Comparison of ENCODE assay signal across 10 mouse cellular contexts in genomic region chr7:18883991-18884744, GRCm38 (mm10). TPM values are rescaled to one million over a fixed set of nuclear protein-coding genes. Genes with fewer than 3 reads are reported as not detected.
DNase-seq lines count a peak whose midpoint lies in the region; ATAC-seq lines count a peak whose summit lies in the region.
"Had no signal": no experiment of that assay in that cellular context is flagged by ENCODE, and none has a peak within 500 bp of the region (broad histone marks: within the 10 kb centered on the region; RNA-seq: fewer than 3 reads in every experiment).

No protein-coding gene starts in this region.

- 52% methylated on average over 9 of the region's 9 CpGs for WGBS in heart, embryonic 12.5 days
- WGBS in intestine, embryonic 16.5 days: 41% methylated on average over 9 of the region's 9 CpGs

- H3K27me3 ChIP-seq in heart, embryonic 12.5 days (replicated peaks): no peaks in the 10 kb centered on the region
- H3K27me3 ChIP-seq in intestine, embryonic 16.5 days (replicated peaks; ENCODE audit: control insufficient read depth, insufficient read depth, low read length): no peaks in the 10 kb centered on the region

- no peak overlapping the region for H3K4me2 ChIP-seq in heart, embryonic 12.5 days
- peak overlapping the region; percentile 41 for H3K4me2 ChIP-seq in intestine, embryonic 16.5 days (ENCODE audit: low read depth, low read length)

- H3K27ac ChIP-seq in heart, embryonic 12.5 days (ENCODE audit: poor library complexity, severe bottlenecking): no peak overlapping the region
- peak overlapping the region; percentile 85 for H3K27ac ChIP-seq in intestine, embryonic 16.5 days (ENCODE audit: low read length)

- no peaks in the 10 kb centered on the region for H3K9me3 ChIP-seq in heart, embryonic 12.5 days (replicated peaks)
- no peaks in the 10 kb centered on the region for H3K9me3 ChIP-seq in intestine, embryonic 16.5 days (ENCODE audit: control insufficient read depth, low read length)
- H3K9me3 ChIP-seq: G1E had no signal

- DNase-seq in heart, adult 8-10 months (ENCODE audit: low spot score): no peak
- DNase-seq in CD4-positive, CD25-positive, alpha-beta regulatory T cell, adult 2 months (ENCODE audit: low read depth, low spot score): peak; percentile 60
- DNase-seq in lung, postnatal 4 days: peak; percentile 62 to 77
- DNase-seq in thymus, adult 18-20 months: no peak
- no peak for DNase-seq in kidney, adult 11 months
- DNase-seq: gastrocnemius, postnatal 10 days had no signal

- H3K36me3 ChIP-seq in heart, embryonic 12.5 days: 0 out of 2 replicates have a peak, but pooled peaks cover 5% of the 10 kb centered on the region
- no peaks in the 10 kb centered on the region for H3K36me3 ChIP-seq in intestine, embryonic 16.5 days (ENCODE audit: control insufficient read depth, insufficient read depth, low read length)
- H3K36me3 ChIP-seq: G1E had no signal

- H3K9ac ChIP-seq in heart, embryonic 12.5 days: no peak overlapping the region
- peak overlapping the region; percentile 65 for H3K9ac ChIP-seq in intestine, embryonic 16.5 days (ENCODE audit: low read depth, low read length)

- no peaks in the 10 kb centered on the region for H3K4me1 ChIP-seq in heart, embryonic 12.5 days (replicated peaks)
- H3K4me1 ChIP-seq in intestine, embryonic 16.5 days (ENCODE audit: control insufficient read depth, insufficient read depth, low read length): peaks cover 9% of the 10 kb centered on the region

- peak; percentile 52; the same call in 1 of the 2 replicates for ATAC-seq in heart, embryonic 12.5 days (ENCODE audit: insufficient number of reproducible peaks, low FRiP score)
- ATAC-seq in intestine, embryonic 16.5 days: peak; percentile 96
- no peak for ATAC-seq in erythroid progenitor cell, adult 5-6 weeks (replicated peaks; ENCODE audit: low FRiP score, poor library complexity, severe bottlenecking)

- H3K4me3 ChIP-seq in heart, embryonic 12.5 days: no peak overlapping the region
- H3K4me3 ChIP-seq in intestine, embryonic 16.5 days (ENCODE audit: low read length): peak overlapping the region; percentile 40

RNA-seq across cellular contexts. Expression of gene Pglyrp1, which starts 13.0 kb away (rescaled TPM):
- 0.83 and 0.96 TPM in 2 replicates for polyA plus RNA-seq in heart, embryonic 12.5 days (2016; fragmentation: Nextera tagmentation; extraction: Ambion mirVana)
- 1 to 10 TPM; 1.1 to 6.7 (median 1.6) TPM for total RNA-seq in heart, adult 8-10 months (2022)
- polyA plus RNA-seq in intestine, embryonic 16.5 days (2015; fragmentation: Nextera tagmentation; extraction: Ambion mirVana): 101 and 106 TPM in 2 replicates
- total RNA-seq in erythroid progenitor cell, adult 5-6 weeks (2015; ENCODE audit: low replicate concordance): 151 and 220 TPM in 2 replicates
- 10.8 and 18.9 TPM in 2 replicates for total RNA-seq in erythroid progenitor cell, adult 5-6 weeks (2017; ENCODE audit: low replicate concordance)
- total RNA-seq: G1E had no signal
- polyA plus RNA-seq: G1E had no signal

RNA-seq across cellular contexts. Expression of gene Ccdc61, which starts 26.0 kb away (rescaled TPM):
- 23.3 and 24.0 TPM in 2 replicates for polyA plus RNA-seq in heart, embryonic 12.5 days (2016; fragmentation: Nextera tagmentation; extraction: Ambion mirVana)
- 10 to 100 TPM in 1 of 4 experiments, 1 to 10 TPM in 3; 7.4 to 10.7 (median 8.9) TPM for total RNA-seq in heart, adult 8-10 months (2022)
- polyA plus RNA-seq in intestine, embryonic 16.5 days (2015; fragmentation: Nextera tagmentation; extraction: Ambion mirVana): 23.7 and 24.7 TPM in 2 replicates
- total RNA-seq in erythroid progenitor cell, adult 5-6 weeks (2015; ENCODE audit: low replicate concordance): 10.1 and 19.8 TPM in 2 replicates
- total RNA-seq in erythroid progenitor cell, adult 5-6 weeks (2017; ENCODE audit: low replicate concordance): 1.7 and 4.6 TPM in 2 replicates

RNA-seq across cellular contexts. Expression of gene Nova2, which starts 41.5 kb away (rescaled TPM):
- polyA plus RNA-seq in heart, embryonic 12.5 days (2016; fragmentation: Nextera tagmentation; extraction: Ambion mirVana): 0.60 and 0.64 TPM in 2 replicates
- total RNA-seq in heart, adult 8-10 months (2022): 1 to 10 TPM; 3.2 to 5.5 (median 5.1) TPM
- polyA plus RNA-seq in intestine, embryonic 16.5 days (2015; fragmentation: Nextera tagmentation; extraction: Ambion mirVana): 0.34 and 0.40 TPM in 2 replicates
- total RNA-seq in erythroid progenitor cell, adult 5-6 weeks (2015; ENCODE audit: low replicate concordance): not detected in 2 replicates
- not detected in 2 replicates for total RNA-seq in erythroid progenitor cell, adult 5-6 weeks (2017; ENCODE audit: low replicate concordance)
- polyA plus RNA-seq: G1E had no signal

RNA-seq across cellular contexts. Expression of gene Mill2, which starts 44.4 kb away (rescaled TPM):
- polyA plus RNA-seq in heart, embryonic 12.5 days (2016; fragmentation: Nextera tagmentation; extraction: Ambion mirVana): 0.17 and 0.31 TPM in 2 replicates
- total RNA-seq in heart, adult 8-10 months (2022): 1 to 10 TPM; 5.7 to 7.5 (median 7.0) TPM
- 1.1 and 1.3 TPM in 2 replicates for polyA plus RNA-seq in intestine, embryonic 16.5 days (2015; fragmentation: Nextera tagmentation; extraction: Ambion mirVana)
- 2.9 TPM in 1 of 2 replicates, not detected in the other for total RNA-seq in erythroid progenitor cell, adult 5-6 weeks (2015; ENCODE audit: low replicate concordance)
- total RNA-seq in erythroid progenitor cell, adult 5-6 weeks (2017; ENCODE audit: low replicate concordance): not detected in 2 replicates
- polyA plus RNA-seq: G1E had no signal

Comparison
In these comparisons a context has a peak if more than half of its experiments do, and no peak if none do; other contexts are left out.
1. DNase-seq: peak in CD4-positive, CD25-positive, alpha-beta regulatory T cell, adult 2 months (single experiment) and lung, postnatal 4 days (2 of 2); none in heart, adult 8-10 months (single experiment), thymus, adult 18-20 months (0 of 2) and kidney, adult 11 months (single experiment).
2. RNA of gene Nova2, which starts 41.5 kb away (total RNA-seq): 3.2 to 5.5 TPM in heart, adult 8-10 months; not detected in erythroid progenitor cell, adult 5-6 weeks; every median in the first group is over 4 times any median in the second.